Mouse (Mus musculus) limb, embryonic 13.5 days (tissue): ENCODE measurements around the gene Chst8. TPM values are rescaled to one million over a fixed set of nuclear protein-coding genes. Genes with fewer than 3 reads are reported as not detected.

Experiments
- ATAC-seq: fragments of 200-750 bp; cut with Nextera tagmentation; 2 replicates; pipeline ENCODE4 v1.8.0; 2017; ENCODE audit warnings: low read depth, moderate number of reproducible peaks, moderate TSS enrichment; ENCODE audit not compliant: low FRiP score
- H3K27ac ChIP-seq: fragments of 300-500 bp; sonication (generic); 2 replicates; pipeline ENCODE4 v1.5.1; 2015; ENCODE audit warnings: inconsistent platforms, mild to moderate bottlenecking, moderate library complexity
- H3K27me3 ChIP-seq: fragments of 300-500 bp; sonication (generic); 2 replicates; pipeline ENCODE4 v1.6.1; 2015; ENCODE audit warnings: mild to moderate bottlenecking, inconsistent platforms
- H3K36me3 ChIP-seq: fragments of 300-500 bp; sonication (generic); 2 replicates; pipeline ENCODE4 v1.6.1; 2015; ENCODE audit warnings: inconsistent platforms, mild to moderate bottlenecking, moderate library complexity
- H3K4me1 ChIP-seq: fragments of 300-500 bp; sonication (generic); 2 replicates; pipeline ENCODE4 v1.6.1; 2015; ENCODE audit warnings: inconsistent platforms
- H3K4me2 ChIP-seq: fragments of 300-500 bp; sonication (generic); replicated peaks from 2 replicates; pipeline ENCODE4 v1.6.1; 2015; ENCODE audit warnings: inconsistent platforms, mild to moderate bottlenecking, moderate library complexity
- H3K4me3 ChIP-seq: fragments of 300-500 bp; sonication (generic); 2 replicates; pipeline ENCODE4 v1.5.1; 2015; ENCODE audit warnings: moderate library complexity, mild to moderate bottlenecking, inconsistent platforms
- H3K9ac ChIP-seq: fragments of 300-500 bp; sonication (generic); 2 replicates; pipeline ENCODE4 v1.6.1; 2015; ENCODE audit warnings: mild to moderate bottlenecking, inconsistent platforms
- H3K9me3 ChIP-seq: fragments of 300-500 bp; sonication (generic); 2 replicates; pipeline ENCODE4 v1.6.1; 2016; ENCODE audit warnings: inconsistent platforms
- WGBS: fragments of 180-500 bp; shearing (Covaris S2); methylation state at CpG from one replicate; pipeline ENCODE4 v1.1.7; 2015; 5-methylcytosine and 5-hydroxymethylcytosine counted together
- polyA plus RNA-seq: library from polyadenylated mRNA; unstranded; fragments of >200 nt; fragmentation: Nextera tagmentation; extraction: Ambion mirVana; gene quantifications from 2 replicates; pipeline ENCODE4 v1.2.1, GENCODE M21; 2015

Gene Chst8
- polyA plus RNA-seq, 1 experiment from 2014 or later, result 2.2 TPM

DNA sequence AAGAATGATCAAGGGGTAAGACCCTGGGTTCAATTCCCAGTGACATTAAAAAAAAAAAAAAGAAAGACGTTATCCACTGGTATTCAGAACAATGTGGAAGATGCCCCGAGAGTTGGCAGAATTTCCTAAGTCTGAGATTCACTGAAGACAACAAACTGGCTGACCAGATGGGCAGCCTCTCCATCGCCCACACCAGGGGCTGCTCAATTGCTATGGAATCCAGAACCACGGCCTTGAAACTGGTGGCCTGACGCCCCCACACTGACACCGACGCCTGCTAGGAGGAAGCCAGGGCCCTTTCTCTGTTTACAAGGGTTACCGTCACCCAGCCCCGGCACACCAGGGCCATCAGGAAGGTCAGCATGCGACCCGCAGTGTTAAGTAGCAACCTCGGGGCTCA lies 64.8 kb downstream of the Chst8 start:
- no peak overlapping the region for H3K4me3 ChIP-seq
- H3K27ac ChIP-seq, result no peak overlapping the region
- H3K4me1 ChIP-seq, result peaks cover 23% of the 10 kb centered on the region
- no peaks in the 10 kb centered on the region for H3K36me3 ChIP-seq
- no peak for ATAC-seq
- H3K4me2 ChIP-seq, result no peak overlapping the region
- 0 out of 2 replicates have a peak, but pooled peaks cover 3% of the 10 kb centered on the region for H3K27me3 ChIP-seq
- H3K9ac ChIP-seq, result no peak overlapping the region
- 45% methylated on average over 12 of the region's 12 CpGs for WGBS
- H3K9me3 ChIP-seq, result no peaks in the 10 kb centered on the region

DNA sequence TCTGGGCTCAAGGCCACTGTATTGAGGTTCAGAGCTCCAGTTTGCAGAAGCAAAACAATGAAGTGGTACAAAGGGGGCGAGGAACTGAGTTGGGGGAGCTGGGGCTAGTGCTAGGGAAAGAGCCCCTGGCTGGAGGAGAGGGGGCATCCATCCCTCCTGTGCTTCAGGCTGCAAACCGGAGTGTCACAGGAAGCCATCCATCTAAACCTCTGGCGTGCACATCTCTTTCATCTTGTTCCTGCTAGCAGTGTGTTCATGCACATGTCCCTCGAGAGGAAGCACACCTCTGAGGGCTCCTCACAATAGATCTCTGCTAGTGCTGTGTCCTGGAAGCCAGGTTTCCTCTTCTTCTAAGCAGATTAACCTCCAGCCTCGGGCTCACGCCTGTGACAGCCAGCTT lies 65.9 kb downstream of the Chst8 start:
- Histone ChIP-seq H3K4me3 (no peak overlapping the region), H3K27me3 (0 out of 2 replicates have a peak, but pooled peaks cover 3% of the 10 kb centered on the region), H3K9ac (no peak overlapping the region; the same call in 1 of the 2 replicates), H3K4me1 (peaks cover 16% of the 10 kb centered on the region), H3K4me2 (no peak overlapping the region), H3K36me3 (no peaks in the 10 kb centered on the region), H3K27ac (no peak overlapping the region), H3K9me3 (no peaks in the 10 kb centered on the region)
- 27% methylated on average over 6 of the region's 6 CpGs for WGBS
- 0 out of 2 replicates have a peak, but pooled peaks have one; percentile 8 for ATAC-seq

DNA sequence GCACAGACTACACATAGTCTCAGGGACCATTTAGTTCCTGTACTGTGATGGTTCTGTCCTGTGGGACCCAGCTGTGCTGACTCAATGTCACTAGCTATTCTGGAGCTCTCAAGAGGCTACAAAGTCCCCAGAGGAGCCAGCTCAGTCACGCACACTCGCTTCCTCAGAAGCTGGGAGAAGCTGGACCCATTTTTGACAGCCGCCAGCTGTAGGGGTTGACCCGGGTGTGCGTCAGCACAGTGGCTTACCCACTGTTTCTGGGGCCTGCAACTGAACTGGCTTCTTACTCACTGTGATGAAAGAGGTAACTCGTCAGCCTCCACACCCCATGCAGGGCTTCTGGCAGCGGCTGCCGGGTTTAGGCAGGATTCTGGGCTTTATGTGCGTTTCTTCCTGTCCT lies 66.3 kb downstream of the Chst8 start:
- Histone ChIP-seq H3K9ac (no peak overlapping the region; the same call in 1 of the 2 replicates), H3K4me3 (no peak overlapping the region), H3K4me1 (peaks cover 16% of the 10 kb centered on the region), H3K27me3 (0 out of 2 replicates have a peak, but pooled peaks cover 3% of the 10 kb centered on the region), H3K36me3 (no peaks in the 10 kb centered on the region), H3K27ac (no peak overlapping the region), H3K4me2 (no peak overlapping the region), H3K9me3 (no peaks in the 10 kb centered on the region)
- WGBS, result 40% methylated on average over 9 of the region's 9 CpGs
- ATAC-seq, result peak; percentile 22; the same call in 1 of the 2 replicates

DNA sequence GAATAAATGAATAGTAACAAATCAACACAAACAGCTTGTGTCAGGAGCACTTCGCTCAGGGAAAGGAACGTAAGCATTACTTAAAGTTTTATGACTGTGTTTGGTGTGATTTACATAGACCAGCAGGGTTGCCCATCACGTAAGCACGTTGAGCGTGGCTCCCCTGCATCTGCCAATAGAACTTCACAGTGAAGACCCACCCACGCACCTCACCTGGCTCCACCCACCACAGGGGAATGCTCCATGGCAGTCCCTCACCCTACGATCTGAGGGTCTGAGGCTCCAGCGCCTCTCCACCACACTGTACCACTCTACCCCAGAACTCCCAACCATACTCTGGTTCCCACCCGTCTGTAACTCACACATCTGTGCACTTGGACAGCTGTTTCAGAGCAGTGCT lies 67.1 kb downstream of the Chst8 start:
- Histone ChIP-seq H3K9ac (no peak overlapping the region), H3K9me3 (no peaks in the 10 kb centered on the region), H3K4me1 (peaks cover 12% of the 10 kb centered on the region), H3K27me3 (0 out of 2 replicates have a peak, but pooled peaks cover 3% of the 10 kb centered on the region), H3K36me3 (no peaks in the 10 kb centered on the region), H3K27ac (no peak overlapping the region), H3K4me3 (no peak overlapping the region), H3K4me2 (no peak overlapping the region)
- ATAC-seq, result no peak
- WGBS, result 44% methylated on average over 9 of the region's 9 CpGs

DNA sequence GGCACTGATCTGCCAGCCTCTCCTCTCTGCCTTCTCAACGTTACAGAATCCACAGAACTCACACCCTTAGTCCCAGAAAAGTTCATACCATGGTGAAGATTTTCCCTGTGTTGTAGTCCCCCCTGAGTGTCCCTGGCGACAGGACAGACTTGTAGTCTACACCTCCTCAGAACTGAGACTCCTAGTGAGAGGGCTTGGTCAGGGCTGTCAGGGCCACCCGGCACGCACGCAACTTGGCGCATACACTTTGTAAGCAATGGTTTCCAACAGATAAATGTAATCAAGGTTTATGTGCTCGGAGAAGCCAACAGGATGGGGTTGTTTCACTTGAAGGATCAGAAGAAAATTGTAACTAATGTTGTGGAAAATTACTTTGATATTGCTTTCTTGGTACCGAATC lies 67.5 kb downstream of the Chst8 start:
- no peak overlapping the region for H3K4me2 ChIP-seq
- no peak overlapping the region for H3K9ac ChIP-seq
- ATAC-seq, result no peak
- no peaks in the 10 kb centered on the region for H3K36me3 ChIP-seq
- 81% methylated on average over 8 of the region's 8 CpGs for WGBS
- no peak overlapping the region for H3K27ac ChIP-seq
- H3K4me1 ChIP-seq, result peaks cover 10% of the 10 kb centered on the region
- 0 out of 2 replicates have a peak, but pooled peaks cover 3% of the 10 kb centered on the region for H3K27me3 ChIP-seq
- H3K4me3 ChIP-seq, result no peak overlapping the region
- no peaks in the 10 kb centered on the region for H3K9me3 ChIP-seq

DNA sequence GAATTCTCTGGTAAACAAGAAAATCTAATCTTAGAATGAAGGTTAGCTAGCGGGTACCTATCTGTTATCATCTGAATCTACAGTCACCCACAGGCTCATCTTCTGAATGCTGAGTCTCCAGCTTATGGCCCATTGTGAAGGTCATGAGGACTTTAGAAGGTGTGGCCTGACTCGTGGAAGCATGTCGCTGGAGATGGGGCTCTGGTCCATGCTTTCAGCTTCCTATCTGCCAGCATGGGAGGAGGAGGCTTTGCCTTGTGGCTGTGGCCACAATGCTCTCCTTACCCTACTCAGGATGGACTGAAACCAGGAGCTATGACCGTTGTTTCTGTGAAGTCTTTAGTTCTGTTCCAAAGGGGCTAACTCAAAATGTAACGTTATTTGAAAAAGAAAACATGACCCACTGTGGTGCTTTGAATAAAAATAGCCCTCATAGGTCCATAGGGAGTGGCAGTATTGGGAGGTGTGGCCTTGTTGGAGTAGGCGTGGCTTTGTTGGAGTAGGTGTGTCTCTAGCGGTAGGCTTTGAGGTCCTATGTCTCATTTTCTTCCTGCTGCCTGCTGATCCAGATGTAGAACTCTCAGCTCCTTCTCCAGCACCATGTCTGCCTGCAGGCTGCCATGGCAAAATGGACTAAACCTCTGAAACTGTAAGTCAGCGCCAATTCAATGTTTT lies 69.0 kb downstream of the Chst8 start:
- Histone ChIP-seq H3K4me1 (peaks cover 8% of the 10 kb centered on the region), H3K9me3 (no peaks in the 10 kb centered on the region), H3K4me3 (no peak overlapping the region), H3K27ac (no peak overlapping the region), H3K9ac (no peak overlapping the region), H3K36me3 (no peaks in the 10 kb centered on the region), H3K4me2 (no peak overlapping the region), H3K27me3 (0 out of 2 replicates have a peak, but pooled peaks cover under 1% of the 10 kb centered on the region)
- no peak for ATAC-seq
- WGBS, result 78% methylated on average over 8 of the region's 8 CpGs

DNA sequence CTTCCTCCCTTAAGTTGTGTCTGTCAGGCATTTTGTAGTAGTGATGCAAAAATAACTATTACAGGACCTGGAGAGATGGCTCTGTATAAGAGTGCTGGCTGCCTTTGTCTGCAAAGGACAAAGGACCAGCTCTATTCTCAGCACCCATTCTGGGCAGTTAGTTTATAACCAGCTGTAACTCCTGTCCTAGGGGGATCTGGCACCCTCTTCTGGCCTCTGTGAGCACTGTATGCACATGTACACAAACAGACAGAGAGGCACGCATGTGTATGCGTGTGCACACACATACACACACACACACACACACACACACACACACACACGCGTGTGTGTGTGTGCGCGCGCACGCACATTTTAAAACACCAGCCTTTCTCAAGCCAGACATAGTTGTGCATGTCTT lies 73.1 kb downstream of the Chst8 start:
- WGBS, result 94% methylated on average over 8 of the region's 8 CpGs
- H3K27me3 ChIP-seq, result no peaks in the 10 kb centered on the region
- H3K4me3 ChIP-seq, result no peak overlapping the region
- H3K4me2 ChIP-seq, result no peak overlapping the region
- H3K9me3 ChIP-seq, result no peaks in the 10 kb centered on the region
- 0 out of 2 replicates have a peak, but pooled peaks cover 8% of the 10 kb centered on the region for H3K4me1 ChIP-seq
- H3K9ac ChIP-seq, result no peak overlapping the region
- H3K36me3 ChIP-seq, result no peaks in the 10 kb centered on the region
- H3K27ac ChIP-seq, result no peak overlapping the region
- no peak for ATAC-seq

DNA sequence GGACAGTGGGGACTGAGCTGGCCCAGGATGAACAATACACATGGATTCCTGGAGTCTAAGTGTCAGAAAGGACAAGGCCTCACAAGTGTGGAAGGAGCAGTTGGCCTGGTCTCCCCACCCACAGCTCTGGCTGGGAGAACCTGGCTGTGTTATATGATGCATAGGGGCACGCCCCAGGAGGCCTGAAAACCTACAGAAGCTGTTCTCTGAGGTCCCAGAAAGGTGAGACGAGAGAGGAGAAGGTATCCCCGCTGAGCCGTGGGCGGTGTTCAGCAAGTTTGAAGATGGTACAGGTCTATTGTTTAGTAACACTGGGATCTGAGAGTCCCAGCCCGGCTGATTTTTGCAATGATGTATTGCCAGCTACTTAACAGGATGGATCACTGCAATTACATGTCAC lies 75.3 kb downstream of the Chst8 start:
- H3K27ac ChIP-seq, result no peak overlapping the region
- WGBS, result 76% methylated on average over 6 of the region's 6 CpGs

DNA sequence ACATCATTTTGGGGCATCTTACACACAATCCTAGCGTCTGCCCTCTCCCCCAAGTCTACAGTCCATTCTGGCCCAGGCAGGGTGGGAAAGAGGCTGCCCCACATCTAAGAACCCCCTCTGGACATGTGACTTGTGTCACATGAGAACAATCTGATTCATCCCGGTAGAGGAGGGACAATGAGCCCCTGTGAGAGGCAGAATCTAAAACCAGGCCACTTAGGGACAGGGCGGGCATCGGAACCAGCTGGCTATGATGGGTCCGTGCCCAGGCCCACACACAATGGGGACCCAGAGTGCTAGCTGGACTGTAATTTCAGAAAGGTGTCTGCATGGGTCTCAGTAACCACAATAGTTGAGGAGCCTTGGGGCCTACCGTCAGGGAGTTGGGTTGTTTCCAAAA lies 78.2 kb downstream of the Chst8 start:
- 0 out of 2 replicates have a peak, but pooled peaks cover 11% of the 10 kb centered on the region for H3K4me1 ChIP-seq
- H3K27me3 ChIP-seq, result no peaks in the 10 kb centered on the region
- 74% methylated on average over 6 of the region's 6 CpGs for WGBS
- no peak overlapping the region for H3K9ac ChIP-seq
- no peaks in the 10 kb centered on the region for H3K36me3 ChIP-seq
- H3K27ac ChIP-seq, result no peak overlapping the region
- no peak overlapping the region for H3K4me3 ChIP-seq
- H3K4me2 ChIP-seq, result no peak overlapping the region
- no peak for ATAC-seq
- H3K9me3 ChIP-seq, result no peaks in the 10 kb centered on the region

More for the DNA sequence above, 75.3 kb downstream of the Chst8 start:
- no peaks in the 10 kb centered on the region for H3K27me3 ChIP-seq
- no peak overlapping the region for H3K9ac ChIP-seq
- no peaks in the 10 kb centered on the region for H3K9me3 ChIP-seq
- H3K4me2 ChIP-seq, result no peak overlapping the region
- H3K36me3 ChIP-seq, result no peaks in the 10 kb centered on the region
- H3K4me1 ChIP-seq, result 0 out of 2 replicates have a peak, but pooled peaks cover 11% of the 10 kb centered on the region
- ATAC-seq, result no peak
- H3K4me3 ChIP-seq, result no peak overlapping the region

DNA sequence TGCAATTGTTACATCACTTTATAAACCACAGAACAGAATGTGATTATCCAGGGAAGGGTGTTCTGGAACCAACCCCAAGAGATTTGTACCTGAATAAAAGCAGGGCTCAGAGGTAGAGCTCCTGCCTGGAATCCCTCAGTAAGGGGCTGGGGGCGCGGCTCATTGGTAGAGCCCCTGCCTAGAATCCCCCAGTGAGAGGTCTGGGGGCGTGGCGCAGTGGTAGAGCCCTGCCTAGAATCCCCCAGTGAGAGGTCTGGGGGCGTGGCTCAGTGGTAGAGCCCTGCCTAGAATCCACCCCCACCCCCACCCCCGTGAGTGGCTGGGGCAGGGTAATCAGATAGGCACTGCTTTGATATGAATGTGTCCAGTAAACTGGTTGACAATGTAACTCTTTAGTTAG lies 83.6 kb downstream of the Chst8 start:
- no peaks in the 10 kb centered on the region for H3K36me3 ChIP-seq
- no peak overlapping the region for H3K27ac ChIP-seq
- no peaks in the 10 kb centered on the region for H3K9me3 ChIP-seq
- H3K9ac ChIP-seq, result no peak overlapping the region
- H3K27me3 ChIP-seq, result no peaks in the 10 kb centered on the region
- no peak overlapping the region for H3K4me2 ChIP-seq
- 43% methylated on average over 6 of the region's 6 CpGs for WGBS
- no peak for ATAC-seq
- H3K4me3 ChIP-seq, result no peak overlapping the region
- H3K4me1 ChIP-seq, result no peaks in the 10 kb centered on the region; the same call in 1 of the 2 replicates

DNA sequence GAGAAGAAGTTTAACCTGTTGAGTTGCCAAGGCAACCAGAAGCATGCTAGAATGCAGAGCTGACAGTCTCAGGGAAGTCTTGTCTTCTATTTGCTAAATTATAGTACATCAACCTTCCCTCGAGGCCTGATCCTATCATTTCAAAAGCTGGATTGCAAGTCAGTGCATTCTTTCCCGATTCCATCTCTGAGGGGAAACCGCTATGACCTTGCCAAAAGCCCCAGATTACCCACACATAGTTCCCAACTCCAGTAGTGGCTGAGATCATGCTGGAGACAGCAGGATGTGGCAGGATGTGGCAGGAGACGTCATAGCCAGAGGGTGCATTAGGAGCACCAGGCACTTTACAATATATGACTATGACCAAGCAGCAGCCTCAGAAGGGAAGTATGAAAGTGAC lies 87.3 kb downstream of the Chst8 start:
- Histone ChIP-seq H3K4me1 (peaks cover 22% of the 10 kb centered on the region), H3K27ac (no peak overlapping the region), H3K4me2 (no peak overlapping the region), H3K27me3 (0 out of 2 replicates have a peak, but pooled peaks cover 3% of the 10 kb centered on the region), H3K9me3 (no peaks in the 10 kb centered on the region), H3K36me3 (no peaks in the 10 kb centered on the region), H3K9ac (no peak overlapping the region), H3K4me3 (no peak overlapping the region)
- 87% methylated on average over 4 of the region's 4 CpGs for WGBS
- ATAC-seq, result no peak

DNA sequence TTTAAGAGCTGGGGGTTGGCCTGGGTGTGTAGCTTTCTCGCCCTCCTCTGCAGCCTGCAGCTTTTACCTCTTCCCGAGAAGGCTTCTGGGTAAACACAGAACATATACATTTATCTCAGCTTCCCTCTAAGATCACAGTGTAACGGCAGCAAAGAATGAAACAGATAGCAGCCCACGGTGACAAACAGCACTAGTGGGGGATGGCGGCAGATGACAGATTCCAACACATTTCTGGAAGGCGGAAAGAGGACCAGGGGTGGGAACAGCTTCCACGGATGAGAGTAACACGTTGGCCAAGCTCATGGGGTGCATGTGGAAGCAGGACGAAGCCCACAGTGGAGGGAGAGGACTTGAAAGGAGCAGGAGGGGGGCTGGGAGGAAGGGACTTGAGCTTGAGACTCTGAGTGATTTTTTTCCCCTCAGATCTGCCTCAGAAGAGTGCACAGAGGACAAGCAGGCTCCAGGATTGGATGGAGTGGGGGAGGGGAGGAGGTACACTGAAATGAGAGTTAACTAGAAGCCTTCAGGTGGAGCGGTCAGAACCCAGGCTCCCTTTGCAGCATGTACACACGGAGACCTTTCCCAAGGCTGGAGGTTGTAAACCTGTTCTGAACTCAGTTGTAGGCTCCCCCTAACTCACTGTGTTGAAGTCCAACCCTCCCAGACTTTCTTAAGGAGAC lies 89.8 kb downstream of the Chst8 start:
- no peak for ATAC-seq

More for the DNA sequence above, 89.8 kb downstream of the Chst8 start:
- H3K27me3 ChIP-seq, result peaks cover 14% of the 10 kb centered on the region
- H3K4me2 ChIP-seq, result no peak overlapping the region
- H3K36me3 ChIP-seq, result no peaks in the 10 kb centered on the region
- WGBS, result 52% methylated on average over 11 of the region's 11 CpGs
- peaks cover 23% of the 10 kb centered on the region for H3K4me1 ChIP-seq
- no peak overlapping the region for H3K4me3 ChIP-seq
- H3K9ac ChIP-seq, result no peak overlapping the region
- no peaks in the 10 kb centered on the region for H3K9me3 ChIP-seq
- H3K27ac ChIP-seq, result no peak overlapping the region
